Mouse (Mus musculus): ENCODE measurements around the gene Ak1.

DNA sequence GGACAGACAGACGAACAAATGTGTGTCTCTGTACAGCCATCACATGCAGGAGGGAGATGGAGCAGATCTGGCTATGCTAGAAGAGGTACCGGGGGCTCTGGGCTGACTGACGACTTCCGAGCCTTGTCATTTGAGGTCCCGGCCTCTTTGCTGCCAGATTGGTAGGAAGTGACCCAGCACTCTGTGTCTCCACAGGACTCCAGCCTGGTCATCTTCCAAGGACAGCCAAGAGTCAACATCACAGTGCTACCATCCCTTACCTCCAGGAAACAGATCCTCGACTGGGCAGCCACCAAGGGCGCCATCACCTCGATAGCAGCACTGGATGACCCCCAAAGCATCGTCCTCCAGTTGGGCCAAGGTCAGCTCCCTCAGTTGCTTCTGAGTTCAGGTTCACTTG, 49.6 kb downstream of the Ak1 start:
- no peak for TF ChIP-seq GATA1 (IDR thresholded peaks at IDR 0.05; ENCODE audit: low read length)
- TF ChIP-seq TAL1 (IDR thresholded peaks at IDR 0.05; ENCODE audit: low read length): no peak
